13 mouse cellular contexts compared by ENCODE assay signal in the genomic region with DNA sequence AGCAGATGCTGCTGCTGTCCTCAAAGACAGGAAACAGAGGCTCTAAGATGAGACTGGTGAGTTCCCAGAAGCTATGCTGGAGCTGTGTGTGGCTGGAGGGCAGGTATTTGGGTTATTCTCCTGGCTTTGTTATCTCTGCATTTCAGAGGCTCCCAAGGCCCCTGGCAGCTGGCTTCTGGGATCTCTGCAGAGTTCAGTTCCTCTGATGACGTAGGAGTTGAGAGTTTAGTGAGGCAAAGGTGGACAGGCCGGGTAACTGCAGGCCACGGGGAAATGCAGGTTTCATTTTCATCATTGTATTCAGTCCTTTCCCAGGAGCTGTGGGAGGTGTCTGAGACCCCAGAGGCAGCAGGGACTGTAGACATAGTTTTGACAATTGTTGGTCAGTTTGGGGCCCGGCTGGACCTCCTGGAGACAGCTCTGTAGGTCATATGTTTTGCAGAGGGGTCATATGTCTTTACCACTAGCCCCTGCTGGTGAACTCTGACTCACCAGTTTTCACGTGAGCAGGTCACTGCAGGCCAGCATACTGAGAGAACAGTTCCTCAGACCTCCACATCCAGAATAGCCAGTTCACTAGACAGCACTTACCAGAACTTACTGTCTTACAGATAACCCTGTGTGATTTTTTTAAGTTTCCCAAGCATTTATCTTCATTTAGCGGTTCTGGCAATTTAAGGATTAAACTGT. TPM values are rescaled to one million over a fixed set of nuclear protein-coding genes. Genes with fewer than 3 reads are reported as not detected.
"Had no signal": no experiment of that assay in that cellular context is flagged by ENCODE, and none has a peak within 500 bp of the region (broad histone marks: within the 10 kb centered on the region; RNA-seq: fewer than 3 reads in every experiment).

No protein-coding gene starts in this region.

- H3K4me1 ChIP-seq: limb, embryonic 15.5 days; midbrain, embryonic 12.5 days; neural tube, embryonic 15.5 days had no signal

- H3K9ac ChIP-seq: limb, embryonic 15.5 days; midbrain, embryonic 12.5 days; neural tube, embryonic 15.5 days had no signal

- DNase-seq: kidney, adult 8-10 months; kidney, postnatal 25 days; lung, adult 18-20 months; right cerebral cortex, adult 18-20 months; right cerebral cortex, postnatal 25 days; thymus, adult 18-20 months; thymus, postnatal 14 days had no signal

- H3K36me3 ChIP-seq: limb, embryonic 15.5 days; midbrain, embryonic 12.5 days; neural tube, embryonic 15.5 days had no signal

- H3K4me2 ChIP-seq: limb, embryonic 15.5 days; midbrain, embryonic 12.5 days; neural tube, embryonic 15.5 days had no signal

- H3K4me3 ChIP-seq: limb, embryonic 15.5 days; midbrain, embryonic 12.5 days; neural tube, embryonic 15.5 days had no signal

- H3K27me3 ChIP-seq: limb, embryonic 15.5 days; midbrain, embryonic 12.5 days; neural tube, embryonic 15.5 days had no signal

- H3K27ac ChIP-seq: limb, embryonic 15.5 days; midbrain, embryonic 12.5 days; neural tube, embryonic 15.5 days had no signal

- ATAC-seq: intestine, postnatal 0 days; midbrain, embryonic 16.5 days had no signal

- H3K9me3 ChIP-seq: limb, embryonic 15.5 days; midbrain, embryonic 12.5 days; neural tube, embryonic 15.5 days had no signal

RNA-seq across cellular contexts. Expression of a gene that starts 35.0 kb away (rescaled TPM):
- total RNA-seq: megakaryocyte-erythroid progenitor cell, adult 5-6 weeks had no signal
